Mouse (Mus musculus) ES-CJ7 (cell line): ENCODE results near the gene Tmed10.

Experiments
- DNase-seq: peaks from one replicate; pipeline ENCODE4 v3.0.0; 2011; ENCODE audit warnings: low read depth, low spot score

Gene Tmed10

GRCm38 (mm10) chr12:85373591-85374560 is 771 bp downstream of the Tmed10 start:
- DNase-seq: peak; percentile 20

- DNase-seq: no peak
These were observed 2.5 kb downstream of the Tmed10 start for GRCm38 (mm10) chr12:85372068-85372665.

GRCm38 (mm10) chr12:85368441-85369063 is 6.1 kb downstream of the Tmed10 start:
- DNase-seq: peak; percentile 65

GRCm38 (mm10) chr12:85366271-85366670 is 8.4 kb downstream of the Tmed10 start:
- no peak for DNase-seq

- DNase-seq: no peak
These were observed 12.1 kb downstream of the Tmed10 start for GRCm38 (mm10) chr12:85362510-85362909.

- no peak for DNase-seq
These were observed 13.1 kb downstream of the Tmed10 start for GRCm38 (mm10) chr12:85361580-85361979.

- no peak for DNase-seq
These were observed 13.5 kb downstream of the Tmed10 start for GRCm38 (mm10) chr12:85361165-85361564.

GRCm38 (mm10) chr12:85354061-85354460 is 20.6 kb downstream of the Tmed10 start:
- peak; percentile 32 for DNase-seq

- DNase-seq: no peak
These were observed 24.0 kb downstream of the Tmed10 start for GRCm38 (mm10) chr12:85350407-85351232.

GRCm38 (mm10) chr12:85348338-85348737 is 26.3 kb downstream of the Tmed10 start:
- no peak for DNase-seq

GRCm38 (mm10) chr12:85347196-85347595 is 27.5 kb downstream of the Tmed10 start:
- no peak for DNase-seq

- peak; percentile 41 for DNase-seq
These were observed 28.3 kb downstream of the Tmed10 start for GRCm38 (mm10) chr12:85346374-85346773.

GRCm38 (mm10) chr12:85345559-85345958 is 29.1 kb downstream of the Tmed10 start:
- no peak for DNase-seq

GRCm38 (mm10) chr12:85344252-85344651 is 30.4 kb downstream of the Tmed10 start:
- no peak for DNase-seq

- peak; percentile 77 for DNase-seq
These were observed 32.3 kb downstream of the Tmed10 start for GRCm38 (mm10) chr12:85342310-85342709.

- DNase-seq: peak; percentile 68
These were observed 33.5 kb downstream of the Tmed10 start for GRCm38 (mm10) chr12:85341131-85341530.

- no peak for DNase-seq
These were observed 34.7 kb downstream of the Tmed10 start for GRCm38 (mm10) chr12:85339947-85340346.

GRCm38 (mm10) chr12:85339243-85339729 is 35.4 kb downstream of the Tmed10 start, which contains the start of gene Nek9:
TSS of gene Nek9 (minus strand) at chr12:85339362.
- peak; percentile 90 for DNase-seq

GRCm38 (mm10) chr12:85338815-85339214 is 35.8 kb downstream of the Tmed10 start:
- DNase-seq: no peak

GRCm38 (mm10) chr12:85337567-85338311 is 36.9 kb downstream of the Tmed10 start:
- DNase-seq: no peak
